Mouse (Mus musculus): ENCODE measurements around the gene Stpg4. TPM values are rescaled to one million over a fixed set of nuclear protein-coding genes. Genes with fewer than 3 reads are reported as not detected.

The Stpg4 gene
- polyA plus RNA-seq, 1 experiment from 2014 or later, result not detected

DNA sequence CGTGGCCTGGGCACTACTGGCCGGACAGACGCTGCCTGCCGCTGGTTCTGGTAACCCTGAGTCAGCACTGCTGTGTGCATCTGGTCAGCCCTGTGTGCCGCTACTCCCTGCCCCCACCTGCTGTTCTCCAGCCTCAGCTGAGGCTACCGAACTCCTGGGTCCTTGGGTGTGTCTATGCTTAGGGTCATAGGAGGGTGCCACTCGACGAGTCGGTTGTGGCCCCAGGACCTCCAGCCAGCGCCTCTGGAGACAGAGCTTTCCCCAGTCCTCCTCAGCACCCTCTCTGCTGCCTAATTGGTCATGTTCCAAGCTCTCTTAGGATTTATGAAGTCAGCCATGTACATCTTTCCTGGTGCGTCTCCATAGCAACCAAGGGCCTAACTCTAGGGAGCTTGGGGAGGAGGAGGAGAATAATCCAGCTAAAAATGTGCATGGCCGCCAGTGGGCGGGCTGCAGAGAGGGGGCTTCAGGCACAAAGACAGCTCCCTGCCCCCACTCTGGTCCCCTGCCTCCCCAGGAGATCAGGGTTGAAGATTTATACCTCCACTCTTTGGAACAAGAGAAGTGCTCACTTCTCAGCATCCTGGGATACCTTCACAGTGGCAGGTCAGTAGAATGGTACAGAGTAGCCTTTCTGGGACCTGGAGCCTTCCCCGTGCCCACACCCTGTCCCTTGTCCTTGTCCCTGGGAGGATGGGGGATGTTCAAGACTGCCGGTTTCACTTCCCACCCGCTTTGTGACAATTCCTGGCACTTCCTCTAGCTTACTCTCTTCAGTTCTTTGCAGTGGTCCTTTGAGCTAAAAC, 49.0 kb downstream of the Stpg4 start:
- no peaks in the 10 kb centered on the region for H3K27me3 ChIP-seq (ENCODE audit: control insufficient read depth, insufficient read depth, low read depth, low read length)
- peaks cover 26% of the 10 kb centered on the region for H3K4me1 ChIP-seq (ENCODE audit: control insufficient read depth, insufficient read depth, low read length)
- H3K27ac ChIP-seq (ENCODE audit: low read length), result peak overlapping the region; percentile 80
- peak; percentile 62 for ATAC-seq
- H3K9ac ChIP-seq (ENCODE audit: low read depth, low read length), result no peak overlapping the region
- H3K36me3 ChIP-seq (ENCODE audit: control insufficient read depth, insufficient read depth, low read length), result no peaks in the 10 kb centered on the region
- peak overlapping the region; percentile 7 for H3K4me2 ChIP-seq (ENCODE audit: low read length)
- WGBS, result 27% methylated on average over 16 of the region's 16 CpGs
- no peak overlapping the region for H3K4me3 ChIP-seq (ENCODE audit: low read depth, low read length)
- H3K9me3 ChIP-seq (replicated peaks; ENCODE audit: control insufficient read depth, low read length, poor library complexity, severe bottlenecking), result no peaks in the 10 kb centered on the region

DNA sequence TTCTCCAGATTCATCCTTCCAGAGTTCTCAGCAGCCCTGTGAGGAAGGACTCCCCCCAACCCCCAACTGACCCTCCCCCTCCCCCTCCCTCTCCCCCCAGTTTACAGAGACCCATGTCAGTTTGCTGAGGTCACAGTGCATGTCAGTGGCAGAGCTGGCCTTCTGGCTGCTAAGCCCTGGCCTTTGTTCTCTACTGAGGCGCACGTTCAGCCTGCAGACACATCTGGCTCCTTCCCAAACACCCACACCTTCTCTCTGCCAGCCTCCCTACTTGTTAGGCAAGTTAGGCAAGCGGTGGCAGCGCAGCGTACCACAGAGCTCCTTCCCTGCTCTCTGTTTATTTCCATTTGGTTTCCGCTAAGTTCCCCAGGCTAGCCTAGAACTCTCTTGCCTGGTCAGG, 50.0 kb downstream of the Stpg4 start:
- no peaks in the 10 kb centered on the region for H3K9me3 ChIP-seq (replicated peaks; ENCODE audit: control insufficient read depth, low read length, poor library complexity, severe bottlenecking)
- no peaks in the 10 kb centered on the region for H3K36me3 ChIP-seq (ENCODE audit: control insufficient read depth, insufficient read depth, low read length)
- peaks cover 26% of the 10 kb centered on the region for H3K4me1 ChIP-seq (ENCODE audit: control insufficient read depth, insufficient read depth, low read length)
- no peak overlapping the region for H3K9ac ChIP-seq (ENCODE audit: low read depth, low read length)
- no peak overlapping the region for H3K4me2 ChIP-seq (ENCODE audit: low read length)
- no peak overlapping the region; the same call in 1 of the 2 replicates for H3K27ac ChIP-seq (ENCODE audit: low read length)
- no peaks in the 10 kb centered on the region for H3K27me3 ChIP-seq (ENCODE audit: control insufficient read depth, insufficient read depth, low read depth, low read length)
- WGBS, result 63% methylated on average over 6 of the region's 6 CpGs
- no peak for ATAC-seq
- H3K4me3 ChIP-seq (ENCODE audit: low read depth, low read length), result no peak overlapping the region

- Histone ChIP-seq H3K36me3 (ENCODE audit: control insufficient read depth, insufficient read depth, low read length) (no peaks in the 10 kb centered on the region), H3K4me3 (ENCODE audit: low read depth, low read length) (no peak overlapping the region), H3K9me3 (replicated peaks; ENCODE audit: control insufficient read depth, low read length, poor library complexity, severe bottlenecking) (no peaks in the 10 kb centered on the region), H3K9ac (ENCODE audit: low read depth, low read length) (no peak overlapping the region), H3K27ac (ENCODE audit: low read length) (no peak overlapping the region), H3K4me1 (ENCODE audit: control insufficient read depth, insufficient read depth, low read length) (peaks cover 32% of the 10 kb centered on the region), H3K27me3 (ENCODE audit: control insufficient read depth, insufficient read depth, low read depth, low read length) (no peaks in the 10 kb centered on the region), H3K4me2 (ENCODE audit: low read length) (no peak overlapping the region)
- ATAC-seq, result no peak
- 85% methylated on average over 6 of the region's 6 CpGs for WGBS
Observed at GRCm38 (mm10) chr17:87376831-87377471, 50.6 kb downstream of the Stpg4 start.

DNA sequence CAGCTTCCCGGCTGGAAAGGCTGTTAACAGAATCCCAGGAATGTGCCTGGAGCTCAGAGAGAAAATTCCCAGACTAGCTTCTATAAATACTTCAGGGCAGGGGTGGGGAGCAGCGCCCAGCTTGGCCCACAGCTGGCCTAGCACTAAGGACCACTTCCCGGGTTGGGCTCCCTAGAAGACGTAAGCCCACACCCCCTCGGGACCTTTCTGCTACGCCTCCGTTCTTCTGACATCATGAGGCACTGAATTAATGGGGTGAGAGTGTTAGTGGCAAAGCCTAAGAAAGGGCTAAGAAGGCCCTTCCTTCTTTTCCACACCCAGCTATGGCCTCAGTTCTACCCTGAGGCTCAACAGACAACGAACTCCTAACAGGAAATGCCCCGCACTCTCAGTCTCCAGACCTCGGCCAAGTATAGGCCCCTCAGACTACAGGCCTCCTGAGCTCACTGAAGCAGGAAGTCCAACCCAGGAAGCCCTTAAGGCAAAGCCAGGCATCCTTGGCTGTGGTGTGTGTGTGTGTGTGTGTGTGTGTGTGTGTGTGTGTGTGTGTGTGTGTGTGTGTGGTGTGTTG, 51.5 kb downstream of the Stpg4 start:
- WGBS, result 70% methylated on average over 10 of the region's 10 CpGs
- ATAC-seq, result no peak
- peaks cover 34% of the 10 kb centered on the region for H3K4me1 ChIP-seq (ENCODE audit: control insufficient read depth, insufficient read depth, low read length)

DNA sequence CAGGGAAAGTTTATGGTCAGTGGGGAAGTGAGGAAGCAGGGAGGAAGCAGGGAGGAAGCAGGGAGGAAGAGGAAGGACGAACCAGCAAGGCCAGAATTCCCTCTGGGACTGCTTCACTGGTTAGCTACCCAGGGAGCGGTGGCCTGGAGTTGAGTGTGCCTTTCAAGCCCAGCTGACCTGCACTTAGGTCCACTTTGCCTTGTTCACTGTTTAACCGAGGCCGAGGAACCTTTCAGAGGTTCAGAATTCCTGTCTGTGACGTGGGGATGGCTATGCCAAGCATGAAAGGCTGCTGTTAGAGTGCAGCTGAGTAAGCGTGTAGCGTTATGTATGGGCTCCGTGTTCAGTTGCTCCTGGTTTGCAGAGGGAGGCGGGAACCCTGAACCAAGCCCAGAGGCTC, 54.2 kb downstream of the Stpg4 start:
- Histone ChIP-seq H3K4me3 (ENCODE audit: low read depth, low read length) (no peak overlapping the region), H3K4me2 (ENCODE audit: low read length) (no peak overlapping the region), H3K27me3 (ENCODE audit: control insufficient read depth, insufficient read depth, low read depth, low read length) (no peaks in the 10 kb centered on the region), H3K27ac (ENCODE audit: low read length) (peak overlapping the region; percentile 76; the same call in 1 of the 2 replicates), H3K9me3 (replicated peaks; ENCODE audit: control insufficient read depth, low read length, poor library complexity, severe bottlenecking) (no peaks in the 10 kb centered on the region), H3K9ac (ENCODE audit: low read depth, low read length) (no peak overlapping the region), H3K4me1 (ENCODE audit: control insufficient read depth, insufficient read depth, low read length) (peaks cover 28% of the 10 kb centered on the region), H3K36me3 (ENCODE audit: control insufficient read depth, insufficient read depth, low read length) (no peaks in the 10 kb centered on the region)
- no peak for ATAC-seq
- WGBS, result 89% methylated on average over 9 of the region's 9 CpGs

More for the DNA sequence above, 51.5 kb downstream of the Stpg4 start:
- Histone ChIP-seq H3K4me2 (ENCODE audit: low read length) (no peak overlapping the region), H3K9ac (ENCODE audit: low read depth, low read length) (no peak overlapping the region), H3K36me3 (ENCODE audit: control insufficient read depth, insufficient read depth, low read length) (no peaks in the 10 kb centered on the region), H3K27ac (ENCODE audit: low read length) (no peak overlapping the region), H3K9me3 (replicated peaks; ENCODE audit: control insufficient read depth, low read length, poor library complexity, severe bottlenecking) (no peaks in the 10 kb centered on the region), H3K4me3 (ENCODE audit: low read depth, low read length) (no peak overlapping the region), H3K27me3 (ENCODE audit: control insufficient read depth, insufficient read depth, low read depth, low read length) (no peaks in the 10 kb centered on the region)

DNA sequence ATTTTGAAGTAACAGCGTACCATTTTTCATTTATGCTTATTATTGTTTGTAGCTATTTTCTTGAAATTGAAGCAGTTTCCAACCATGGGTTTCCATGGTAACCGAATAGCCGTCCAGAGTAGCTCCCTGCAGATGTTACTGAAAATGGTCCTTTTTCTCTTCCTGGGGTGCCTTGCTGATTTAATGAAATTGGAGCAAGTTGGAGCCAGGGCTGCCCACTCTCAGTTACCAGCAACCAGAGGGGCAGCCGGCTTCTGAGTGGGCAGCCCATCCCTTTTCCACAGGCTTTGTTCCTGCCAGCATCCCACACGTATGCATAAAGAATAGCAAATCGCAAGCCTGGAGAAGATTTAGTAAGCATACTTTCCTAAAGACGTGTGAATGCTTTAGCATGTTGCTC, 55.4 kb downstream of the Stpg4 start:
- Histone ChIP-seq H3K4me3 (ENCODE audit: low read depth, low read length) (no peak overlapping the region), H3K4me2 (ENCODE audit: low read length) (no peak overlapping the region), H3K9ac (ENCODE audit: low read depth, low read length) (no peak overlapping the region), H3K27me3 (ENCODE audit: control insufficient read depth, insufficient read depth, low read depth, low read length) (no peaks in the 10 kb centered on the region), H3K9me3 (replicated peaks; ENCODE audit: control insufficient read depth, low read length, poor library complexity, severe bottlenecking) (no peaks in the 10 kb centered on the region), H3K27ac (ENCODE audit: low read length) (peak overlapping the region; percentile 76), H3K4me1 (ENCODE audit: control insufficient read depth, insufficient read depth, low read length) (peaks cover 21% of the 10 kb centered on the region), H3K36me3 (ENCODE audit: control insufficient read depth, insufficient read depth, low read length) (no peaks in the 10 kb centered on the region)
- 42% methylated on average over 7 of the region's 7 CpGs for WGBS
- ATAC-seq, result peak; percentile 19; the same call in 1 of the 2 replicates

- ATAC-seq, result no peak
- Histone ChIP-seq H3K27me3 (ENCODE audit: control insufficient read depth, insufficient read depth, low read depth, low read length) (no peaks in the 10 kb centered on the region), H3K36me3 (ENCODE audit: control insufficient read depth, insufficient read depth, low read length) (no peaks in the 10 kb centered on the region), H3K4me2 (ENCODE audit: low read length) (no peak overlapping the region), H3K9ac (ENCODE audit: low read depth, low read length) (0 out of 2 replicates have a peak overlapping the region, but pooled peaks have one; percentile 15), H3K4me1 (ENCODE audit: control insufficient read depth, insufficient read depth, low read length) (peaks cover 21% of the 10 kb centered on the region), H3K27ac (ENCODE audit: low read length) (no peak overlapping the region), H3K4me3 (ENCODE audit: low read depth, low read length) (no peak overlapping the region), H3K9me3 (replicated peaks; ENCODE audit: control insufficient read depth, low read length, poor library complexity, severe bottlenecking) (no peaks in the 10 kb centered on the region)
- WGBS, result 59% methylated on average over 18 of the region's 18 CpGs
Observed at GRCm38 (mm10) chr17:87369270-87369759, 58.2 kb downstream of the Stpg4 start.

GRCm38 (mm10) chr17:87368481-87368880, 59.1 kb downstream of the Stpg4 start:
- H3K9me3 ChIP-seq (replicated peaks; ENCODE audit: control insufficient read depth, low read length, poor library complexity, severe bottlenecking), result no peaks in the 10 kb centered on the region
- H3K4me3 ChIP-seq (ENCODE audit: low read depth, low read length), result no peak overlapping the region
- H3K4me2 ChIP-seq (ENCODE audit: low read length), result no peak overlapping the region
- H3K9ac ChIP-seq (ENCODE audit: low read depth, low read length), result 0 out of 2 replicates have a peak overlapping the region, but pooled peaks have one; percentile 3
- 88% methylated on average over 10 of the region's 10 CpGs for WGBS
- H3K4me1 ChIP-seq (ENCODE audit: control insufficient read depth, insufficient read depth, low read length), result peaks cover 21% of the 10 kb centered on the region
- H3K27me3 ChIP-seq (ENCODE audit: control insufficient read depth, insufficient read depth, low read depth, low read length), result no peaks in the 10 kb centered on the region
- ATAC-seq, result no peak
- H3K27ac ChIP-seq (ENCODE audit: low read length), result no peak overlapping the region
- H3K36me3 ChIP-seq (ENCODE audit: control insufficient read depth, insufficient read depth, low read length), result no peaks in the 10 kb centered on the region

All from midbrain, embryonic 16.5 days (tissue).